Mouse (Mus musculus) C2C12 (cell line): ENCODE results near the gene Get4. TPM values are rescaled to one million over a fixed set of nuclear protein-coding genes. Genes with fewer than 3 reads are reported as not detected.

ENCODE experiments used
- H3K27me3 ChIP-seq: one replicate; pipeline ENCODE4 v1.6.1; 2011; ENCODE audit not compliant: control insufficient read depth, insufficient read depth, insufficient read length
- H3K36me3 ChIP-seq: one replicate; pipeline ENCODE4 v1.6.1; 2011; ENCODE audit not compliant: control insufficient read depth, insufficient read depth
- H3K4me3 ChIP-seq: one replicate; pipeline ENCODE4 v1.5.1; 2011; ENCODE audit warnings: mild to moderate bottlenecking, control low read depth; ENCODE audit not compliant: poor library complexity, insufficient read depth, severe bottlenecking
- H3K79me2 ChIP-seq: one replicate; pipeline ENCODE4 v1.6.1; 2011; ENCODE audit not compliant: control insufficient read depth, insufficient read depth
- H3K79me3 ChIP-seq: one replicate; pipeline ENCODE4 v1.6.1; 2011; ENCODE audit warnings: low read depth, control low read depth
- H3ac ChIP-seq: one replicate; pipeline ENCODE3; 2011; ENCODE audit warnings: low read depth; ENCODE audit not compliant: control insufficient read depth, insufficient read length
- CEBPB ChIP-seq: IDR thresholded peaks from one replicate; pipeline ENCODE4 v1.6.1; 2011; ENCODE audit warnings: low read depth, mild to moderate bottlenecking, control low read depth, moderate library complexity
- CTCF ChIP-seq: IDR thresholded peaks from one replicate; pipeline ENCODE4 v1.5.1; 2011; ENCODE audit not compliant: control insufficient read depth, insufficient read depth, insufficient read length
- FOSL1 ChIP-seq: IDR thresholded peaks from one replicate; pipeline ENCODE4 v1.8.0; 2011; ENCODE audit warnings: mild to moderate bottlenecking, low read length; ENCODE audit not compliant: poor library complexity, insufficient read depth, severe bottlenecking
- MAX ChIP-seq: IDR thresholded peaks from one replicate; pipeline ENCODE4 v1.6.1; 2011; ENCODE audit warnings: mild to moderate bottlenecking, control low read depth
- MYOD1 ChIP-seq: IDR thresholded peaks from one replicate; pipeline ENCODE4 v1.6.1; 2011; ENCODE audit warnings: low read depth; ENCODE audit not compliant: control insufficient read depth, insufficient read length
- MYOG ChIP-seq: IDR thresholded peaks from one replicate; pipeline ENCODE4 v1.6.1; 2011; ENCODE audit not compliant: control insufficient read depth, insufficient read length; ENCODE audit errors: extremely low read depth
- USF1 ChIP-seq: IDR thresholded peaks from one replicate; pipeline ENCODE4 v1.6.1; 2011; ENCODE audit warnings: low read depth, mild to moderate bottlenecking, control low read depth, moderate library complexity
- polyA plus RNA-seq: library from polyadenylated mRNA; unstranded; fragments of >200 nt; fragmentation: generic; extraction: Trizol; gene quantifications from one replicate; pipeline ENCODE4 v1.2.1, GENCODE M21; 2012; ENCODE audit warnings: missing spikeins

Gene Get4
- polyA plus RNA-seq, 1 experiment = 133 TPM

DNA sequence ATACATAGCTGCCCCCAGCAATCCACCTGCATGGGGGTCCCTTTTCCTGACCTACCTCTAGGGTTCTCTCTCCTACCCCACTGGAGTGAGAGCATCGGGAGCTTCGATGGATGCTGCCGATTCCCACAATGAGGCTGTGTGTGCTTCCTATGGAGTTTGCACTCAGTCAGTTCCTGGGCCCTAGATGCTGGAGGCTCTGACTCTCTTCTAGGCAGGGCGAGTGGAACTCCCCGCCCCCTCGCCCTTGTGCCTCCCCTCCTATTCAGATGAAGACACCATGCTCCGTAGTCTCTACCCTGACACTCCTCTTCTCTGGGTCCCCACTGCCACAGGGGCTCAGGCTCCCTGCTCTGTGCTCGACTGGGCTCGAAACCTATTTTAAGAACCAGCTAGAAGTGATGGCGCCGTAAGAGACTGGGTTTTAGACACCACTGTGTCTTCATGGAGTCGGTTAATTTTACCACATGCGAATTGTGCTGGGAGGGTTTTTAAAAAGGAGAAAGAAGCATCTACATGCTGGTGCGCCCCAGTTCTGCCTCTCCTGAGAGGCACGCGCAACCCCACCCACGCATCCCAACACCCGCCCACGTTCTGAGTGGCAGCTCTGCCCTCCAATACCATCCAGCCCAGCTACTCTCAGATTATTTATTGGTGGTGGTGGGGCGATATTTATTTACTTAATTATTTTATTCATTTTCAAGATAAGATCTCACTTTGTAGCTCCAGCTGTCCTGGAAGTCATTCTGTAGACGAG is 65.8 kb downstream of the Get4 start:
- H3K27me3 ChIP-seq = peaks cover 28% of the 10 kb centered on the region
- no peaks in the 10 kb centered on the region for H3K79me3 ChIP-seq
- TF ChIP-seq USF1 (no peak), CTCF (no peak), MYOG (no peak), MYOD1 (no peak), FOSL1 (no peak), CEBPB (no peak), MAX (no peak)
- H3K79me2 ChIP-seq = no peaks in the 10 kb centered on the region
- no peak overlapping the region for H3K4me3 ChIP-seq
- no peak overlapping the region for H3ac ChIP-seq
- H3K36me3 ChIP-seq = no peaks in the 10 kb centered on the region

Other genes with a start within 250 kb of the Get4 start
- gene Prkar1b, start 102.3 kb upstream of the Get4 start, polyA plus RNA-seq = 1.7 TPM
- 32.6 TPM for gene Dnaaf5, start 102.1 kb upstream of the Get4 start, polyA plus RNA-seq
- gene Sun1, start 51.7 kb upstream of the Get4 start, polyA plus RNA-seq = 39.4 TPM
- gene Adap1, start 73.3 kb downstream of the Get4 start, polyA plus RNA-seq = 0.06 TPM
- 52.9 TPM for gene Cox19, start 99.1 kb downstream of the Get4 start, polyA plus RNA-seq
- not detected for gene Cyp2w1, start 100.3 kb downstream of the Get4 start, polyA plus RNA-seq
- gene Gpr146, start 125.4 kb downstream of the Get4 start, polyA plus RNA-seq = 1.7 TPM
- 0.20 TPM for gene C130050O18Rik, start 153.0 kb downstream of the Get4 start, polyA plus RNA-seq
- gene Gper1, start 170.8 kb downstream of the Get4 start, polyA plus RNA-seq = 18.8 TPM
- gene 3110082I17Rik, start 208.2 kb downstream of the Get4 start, polyA plus RNA-seq = 31.4 TPM
- 23.6 TPM for gene Zfand2a, start 232.2 kb downstream of the Get4 start, polyA plus RNA-seq